In the genomic region with DNA sequence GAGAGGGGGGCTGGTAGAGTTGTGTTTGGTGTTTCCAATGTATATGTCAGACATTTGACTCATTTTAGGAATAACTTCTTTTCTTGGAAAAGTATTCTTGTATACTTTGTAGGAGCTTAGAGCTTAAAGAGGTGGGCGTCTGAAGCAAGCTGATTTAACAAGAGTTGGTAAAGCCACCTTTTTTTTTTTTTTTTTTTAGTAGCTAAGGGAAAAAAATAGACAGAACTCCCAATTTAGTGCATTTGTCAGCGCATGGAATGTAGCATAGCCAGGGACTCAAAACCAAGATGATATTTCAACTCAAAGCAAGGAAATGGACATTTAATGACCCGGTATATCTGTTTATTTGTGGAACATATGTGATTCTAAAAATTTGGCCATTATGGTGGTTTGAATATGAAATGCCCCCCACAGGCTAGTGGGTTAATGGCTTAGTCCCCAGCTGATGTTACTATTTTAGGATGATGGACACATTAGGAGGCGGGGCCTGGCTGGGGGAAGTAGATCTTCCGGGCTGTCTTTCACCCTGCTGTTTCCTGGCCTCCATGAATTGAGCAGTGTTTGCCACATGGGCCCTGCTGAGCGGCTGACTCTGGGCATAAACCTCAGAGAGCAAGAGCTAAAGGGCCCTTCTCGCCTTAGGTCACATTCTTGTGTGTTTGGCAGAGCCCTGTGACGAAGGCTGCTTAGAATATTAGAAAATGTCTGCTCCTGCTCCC, we compare ENCODE assay signal across 12 mouse cellular contexts. TPM values are rescaled to one million over a fixed set of nuclear protein-coding genes. Genes with fewer than 3 reads are reported as not detected.
DNase-seq lines count a peak whose midpoint lies in the region; ATAC-seq and TF ChIP-seq lines count a peak whose summit lies in the region.
"Had no signal": no experiment of that assay in that cellular context is flagged by ENCODE, and none has a peak within 500 bp of the region (broad histone marks: within the 10 kb centered on the region; RNA-seq: fewer than 3 reads in every experiment).

No protein-coding gene starts in this region.

- no peaks in the 10 kb centered on the region for H3K9me3 ChIP-seq in hindbrain, embryonic 10.5 days
- no peaks in the 10 kb centered on the region for H3K9me3 ChIP-seq in hindbrain, embryonic 14.5 days (ENCODE audit: control insufficient read depth, low read length)
- no peaks in the 10 kb centered on the region for H3K9me3 ChIP-seq in heart, embryonic 12.5 days (replicated peaks)
- H3K9me3 ChIP-seq: embryonic facial prominence, embryonic 13.5 days; lung, embryonic 15.5 days had no signal

- no peak overlapping the region for H3K4me3 ChIP-seq in hindbrain, embryonic 10.5 days
- no peak overlapping the region for H3K4me3 ChIP-seq in hindbrain, embryonic 14.5 days (replicated peaks; ENCODE audit: low read length)
- no peak overlapping the region for H3K4me3 ChIP-seq in cortical plate, adult 2 months (ENCODE audit: insufficient read depth, low read length)
- no peak overlapping the region for H3K4me3 ChIP-seq in heart, embryonic 12.5 days
- H3K4me3 ChIP-seq: embryonic facial prominence, embryonic 13.5 days; lung, embryonic 15.5 days had no signal

- DNase-seq in hindbrain, embryonic 10.5 days (ENCODE audit: low spot score), result peak; percentile 27
- no peak for DNase-seq in hindbrain, embryonic 14.5 days (ENCODE audit: low spot score)
- peak; percentile 48 for DNase-seq in ES-CJ7 (ENCODE audit: low read depth, low spot score)
- DNase-seq in spleen, postnatal 10 days (ENCODE audit: low spot score in 2 of 2), result no peak
- no peak for DNase-seq in ovary, postnatal 14 days (ENCODE audit: low spot score)

- H3K4me2 ChIP-seq in hindbrain, embryonic 14.5 days (replicated peaks), result no peak overlapping the region
- no peak overlapping the region for H3K4me2 ChIP-seq in heart, embryonic 12.5 days
- H3K4me2 ChIP-seq: embryonic facial prominence, embryonic 13.5 days; lung, embryonic 15.5 days had no signal

- H3K9ac ChIP-seq in hindbrain, embryonic 14.5 days, result no peak overlapping the region
- H3K9ac ChIP-seq in heart, embryonic 12.5 days, result no peak overlapping the region
- H3K9ac ChIP-seq: embryonic facial prominence, embryonic 13.5 days; lung, embryonic 15.5 days had no signal

- ATAC-seq in hindbrain, embryonic 14.5 days (ENCODE audit: low FRiP score), result no peak
- peak; percentile 91 for ATAC-seq in cerebellum, adult (ENCODE audit: insufficient number of reproducible peaks, low FRiP score, low TSS enrichment)
- ATAC-seq in heart, embryonic 12.5 days (ENCODE audit: insufficient number of reproducible peaks, low FRiP score), result no peak
- ATAC-seq: intestine, postnatal 0 days; midbrain, embryonic 16.5 days had no signal

- H3K27ac ChIP-seq in hindbrain, embryonic 10.5 days, result peak overlapping the region; percentile 46; the same call in 1 of the 2 replicates
- no peak overlapping the region for H3K27ac ChIP-seq in hindbrain, embryonic 14.5 days
- peak overlapping the region; percentile 78 for H3K27ac ChIP-seq in cortical plate, adult 2 months (ENCODE audit: insufficient read depth, low read length)
- no peak overlapping the region for H3K27ac ChIP-seq in heart, embryonic 12.5 days (ENCODE audit: poor library complexity, severe bottlenecking)
- H3K27ac ChIP-seq: embryonic facial prominence, embryonic 13.5 days; lung, embryonic 15.5 days had no signal

- H3K4me1 ChIP-seq in hindbrain, embryonic 10.5 days (replicated peaks), result peaks cover 12% of the 10 kb centered on the region
- no peaks in the 10 kb centered on the region for H3K4me1 ChIP-seq in hindbrain, embryonic 14.5 days (replicated peaks; ENCODE audit: control insufficient read depth, insufficient read depth, low read length)
- H3K4me1 ChIP-seq in cortical plate, adult 2 months (ENCODE audit: control insufficient read depth, insufficient read depth, low read length), result peaks cover 16% of the 10 kb centered on the region
- H3K4me1 ChIP-seq in heart, embryonic 12.5 days (replicated peaks), result peaks cover 11% of the 10 kb centered on the region
- H3K4me1 ChIP-seq: embryonic facial prominence, embryonic 13.5 days; lung, embryonic 15.5 days had no signal

- no peak for TF ChIP-seq CTCF in cortical plate, adult 2 months (IDR thresholded peaks at IDR 0.05; ENCODE audit: extremely low read depth, insufficient read depth, low read length)

- TF ChIP-seq POLR2A in cortical plate, adult 2 months (IDR thresholded peaks at IDR 0.05; ENCODE audit: extremely low read depth, insufficient read depth, low read length), result no peak

- H3K36me3 ChIP-seq in hindbrain, embryonic 10.5 days, result no peaks in the 10 kb centered on the region
- no peaks in the 10 kb centered on the region for H3K36me3 ChIP-seq in hindbrain, embryonic 14.5 days (replicated peaks; ENCODE audit: control insufficient read depth, insufficient read depth)
- no peaks in the 10 kb centered on the region for H3K36me3 ChIP-seq in heart, embryonic 12.5 days
- H3K36me3 ChIP-seq: embryonic facial prominence, embryonic 13.5 days; lung, embryonic 15.5 days had no signal

- H3K27me3 ChIP-seq in hindbrain, embryonic 10.5 days (ENCODE audit: insufficient read depth, poor library complexity, severe bottlenecking), result no peaks in the 10 kb centered on the region
- no peaks in the 10 kb centered on the region for H3K27me3 ChIP-seq in hindbrain, embryonic 14.5 days (ENCODE audit: control insufficient read depth, insufficient read depth, low read length)
- H3K27me3 ChIP-seq in heart, embryonic 12.5 days (replicated peaks), result no peaks in the 10 kb centered on the region
- H3K27me3 ChIP-seq: embryonic facial prominence, embryonic 13.5 days; lung, embryonic 15.5 days had no signal

- 68% methylated on average over 8 of the region's 8 CpGs for WGBS in hindbrain, embryonic 10.5 days
- WGBS in hindbrain, embryonic 14.5 days, result 71% methylated on average over 8 of the region's 8 CpGs
- WGBS in heart, embryonic 12.5 days, result 77% methylated on average over 8 of the region's 8 CpGs

RNA-seq across cellular contexts. Expression of gene Adam23, which starts 12.3 kb away (rescaled TPM):
- polyA plus RNA-seq in hindbrain, embryonic 10.5 days (2016; fragmentation: Nextera tagmentation; extraction: Ambion mirVana), result 4.4 and 5.5 TPM in 2 replicates
- 19.4 and 21.5 TPM in 2 replicates for polyA plus RNA-seq in hindbrain, embryonic 14.5 days (2014; fragmentation: Nextera tagmentation; extraction: Ambion mirVana)
- 84.2 and 84.7 TPM in 2 replicates for polyA plus RNA-seq in cortical plate, adult 2 months (2012; rRNA removed)
- 2.1 TPM in 2 replicates for polyA plus RNA-seq in heart, embryonic 12.5 days (2016; fragmentation: Nextera tagmentation; extraction: Ambion mirVana)

Comparison
In these comparisons a context has a peak if more than half of its experiments do, and no peak if none do; other contexts are left out.
1. DNase-seq: peak in hindbrain, embryonic 10.5 days (single experiment) and ES-CJ7 (single experiment); none in hindbrain, embryonic 14.5 days (single experiment), spleen, postnatal 10 days (0 of 2) and ovary, postnatal 14 days (single experiment).
2. H3K27ac ChIP-seq: peak in hindbrain, embryonic 10.5 days (single experiment) and cortical plate, adult 2 months (single experiment); none in hindbrain, embryonic 14.5 days (single experiment) and heart, embryonic 12.5 days (single experiment).